Mouse (Mus musculus) embryo, embryonic 10.5 days (tissue): ENCODE measurements around the gene Gm10282.

Experiments used
- DNase-seq: peaks from one replicate; pipeline ENCODE4 v3.0.0-alpha.2; 2015; ENCODE audit warnings: low spot score

Gm10282 gene

DNA sequence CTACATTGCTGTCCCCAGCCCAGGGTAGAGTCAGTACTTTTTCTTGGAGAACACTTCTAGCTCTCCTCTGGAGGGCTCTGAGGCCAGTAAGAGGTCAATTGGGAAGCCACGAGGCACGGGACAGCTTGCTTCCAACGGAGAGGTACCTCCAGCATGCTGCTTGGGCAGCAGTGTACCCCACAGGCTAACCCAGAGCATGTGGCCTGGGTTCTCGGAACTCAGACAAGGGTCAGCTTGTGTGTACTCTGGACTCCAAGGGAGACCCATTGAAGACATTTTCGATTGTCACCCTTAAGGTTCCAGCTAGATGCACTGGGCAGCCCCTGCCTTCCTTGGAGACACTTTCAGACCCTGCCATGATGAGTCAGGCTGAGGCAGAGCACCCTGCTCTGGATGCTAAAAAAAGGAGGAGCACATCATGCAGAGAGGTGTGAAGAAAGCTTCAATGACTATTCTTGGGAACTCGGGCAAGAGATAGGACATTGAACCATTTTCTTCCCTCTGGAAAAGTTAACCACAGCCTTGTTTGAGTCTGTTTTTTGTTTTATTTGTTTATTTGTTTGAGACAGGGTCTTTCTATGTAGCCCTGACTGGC, 18.2 kb upstream of the Gm10282 start:
- no peak for DNase-seq

DNA sequence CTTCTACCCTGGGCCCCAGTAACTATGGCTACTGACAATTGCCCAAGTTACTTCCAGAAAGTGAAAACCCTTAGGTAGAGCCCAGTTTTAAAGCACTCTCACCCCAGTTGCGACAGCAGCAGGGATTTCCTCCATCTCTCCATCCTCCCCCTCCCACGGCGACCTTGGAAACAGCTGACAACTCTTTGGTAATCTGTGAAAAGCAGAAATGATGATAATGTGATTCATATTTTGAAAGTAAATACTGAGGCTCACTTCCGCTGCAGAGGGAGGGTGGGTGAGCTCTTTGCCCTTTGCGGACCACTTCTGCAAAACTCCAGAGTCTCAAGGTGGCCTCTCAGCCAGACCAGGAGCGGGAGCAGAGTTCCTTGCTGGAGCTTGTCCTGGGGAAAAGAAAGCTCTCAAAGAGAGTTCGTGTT, 17.4 kb upstream of the Gm10282 start:
- no peak for DNase-seq

DNA sequence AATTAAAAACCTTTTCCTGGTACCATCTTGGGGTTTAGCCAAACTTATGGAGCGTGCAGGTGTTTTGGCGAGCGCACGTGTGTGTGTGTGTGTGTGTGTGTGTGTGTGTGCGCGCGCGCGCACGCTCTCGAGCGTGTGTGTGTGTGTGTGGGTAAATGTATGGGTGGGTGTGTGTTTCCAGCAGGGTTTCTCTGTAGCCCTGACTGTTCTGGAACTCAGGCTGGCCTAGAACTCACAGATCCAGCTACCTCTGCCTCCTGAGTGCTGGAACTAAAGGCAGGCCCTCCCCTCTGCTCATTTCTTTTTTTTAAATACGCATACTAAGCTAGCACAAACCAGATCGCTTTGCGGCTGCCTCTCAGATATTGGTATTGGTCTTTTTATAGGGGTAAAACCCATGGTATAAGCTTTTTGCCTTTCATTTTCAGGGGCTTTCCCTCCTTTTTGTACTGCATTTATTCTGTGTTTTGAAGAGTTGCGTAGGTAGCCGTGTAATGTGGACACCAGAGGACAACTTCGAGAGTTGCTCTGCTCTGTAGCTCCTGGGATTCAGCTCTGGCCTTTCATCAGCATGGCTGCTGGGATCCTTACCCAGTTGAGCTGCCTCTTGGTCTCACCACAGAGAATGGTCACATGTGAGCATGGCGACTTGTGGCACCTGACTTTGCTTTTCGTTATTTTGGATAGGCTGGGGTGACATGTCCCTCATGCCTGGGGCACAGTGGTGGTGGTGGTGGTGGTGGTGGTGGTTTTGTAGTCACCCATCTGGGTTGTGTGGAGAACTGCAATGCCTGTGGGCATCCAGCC, 16.8 kb upstream of the Gm10282 start:
- no peak for DNase-seq

DNA sequence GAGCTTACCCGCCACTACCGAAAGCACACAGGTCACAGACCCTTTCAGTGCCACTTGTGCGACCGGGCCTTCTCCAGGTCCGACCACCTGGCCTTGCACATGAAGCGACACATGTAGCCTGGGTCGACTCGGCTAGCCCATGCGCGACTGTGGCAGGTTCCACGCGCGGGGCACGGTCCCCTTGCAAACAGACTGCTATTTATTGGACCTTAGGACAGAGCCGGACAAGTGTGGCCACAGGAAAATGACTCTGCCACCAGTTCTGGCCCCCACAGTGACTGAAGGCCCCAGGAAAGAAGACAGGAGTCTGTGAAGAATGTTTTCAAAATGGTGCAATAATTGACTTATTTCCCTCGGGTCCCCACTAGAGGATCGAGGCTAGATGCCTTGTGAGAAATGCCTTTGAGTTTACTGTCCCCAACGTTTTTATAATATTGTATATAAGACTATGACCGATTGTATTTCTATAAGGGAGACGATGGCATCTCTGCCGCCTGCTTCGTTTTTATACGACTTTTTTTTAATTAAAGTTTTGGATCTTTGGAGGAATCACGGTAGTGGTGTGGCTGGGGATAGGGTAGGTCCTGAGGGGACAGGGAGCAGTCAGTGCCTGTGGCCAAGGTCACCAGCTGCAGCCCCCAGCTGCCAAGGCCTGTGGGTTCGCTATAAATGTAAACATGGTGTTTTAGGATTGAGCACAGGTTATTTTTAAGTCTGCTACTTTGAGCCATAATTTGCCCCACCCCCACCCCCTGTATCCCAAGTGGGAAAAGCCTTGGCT, 15.9 kb upstream of the Gm10282 start:
- DNase-seq = no peak

DNA sequence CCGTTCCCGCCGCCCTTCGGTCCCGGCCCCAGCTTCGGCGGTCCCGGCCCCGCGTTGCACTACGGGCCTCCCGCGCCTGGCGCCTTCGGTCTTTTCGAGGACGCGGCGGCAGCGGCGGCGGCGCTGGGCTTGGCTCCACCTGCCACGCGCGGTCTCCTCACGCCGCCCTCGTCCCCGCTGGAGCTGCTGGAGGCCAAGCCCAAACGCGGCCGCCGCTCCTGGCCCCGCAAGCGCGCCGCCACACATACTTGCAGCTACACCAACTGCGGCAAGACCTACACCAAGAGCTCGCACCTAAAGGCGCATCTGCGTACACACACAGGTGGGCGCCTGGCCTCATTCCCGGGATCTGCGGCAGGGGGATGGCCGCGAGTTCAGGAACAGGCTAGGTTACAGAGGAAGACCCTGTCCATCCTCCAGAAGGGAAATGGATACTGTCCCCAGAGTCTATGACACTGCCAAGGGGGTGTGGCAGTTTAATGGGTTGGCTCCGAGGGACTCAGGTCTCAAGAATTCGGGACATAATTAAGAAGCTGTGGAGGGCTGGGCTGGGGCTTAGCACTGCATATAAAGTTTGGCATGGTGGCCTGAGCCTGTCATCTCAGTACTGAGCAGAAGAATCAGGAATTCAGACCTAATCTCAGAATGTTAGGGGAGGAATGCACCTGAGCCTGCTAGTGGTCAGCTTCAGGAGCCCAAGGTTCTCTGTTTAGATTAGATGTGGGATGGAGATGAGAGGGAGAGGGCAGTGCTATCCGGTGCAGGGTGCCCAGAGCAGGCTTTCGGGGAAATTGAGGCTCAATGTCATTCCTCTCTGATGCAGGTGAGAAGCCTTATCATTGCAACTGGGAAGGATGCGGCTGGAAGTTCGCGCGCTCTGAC, 15.1 kb upstream of the Gm10282 start:
- peak; percentile 16 for DNase-seq

DNA sequence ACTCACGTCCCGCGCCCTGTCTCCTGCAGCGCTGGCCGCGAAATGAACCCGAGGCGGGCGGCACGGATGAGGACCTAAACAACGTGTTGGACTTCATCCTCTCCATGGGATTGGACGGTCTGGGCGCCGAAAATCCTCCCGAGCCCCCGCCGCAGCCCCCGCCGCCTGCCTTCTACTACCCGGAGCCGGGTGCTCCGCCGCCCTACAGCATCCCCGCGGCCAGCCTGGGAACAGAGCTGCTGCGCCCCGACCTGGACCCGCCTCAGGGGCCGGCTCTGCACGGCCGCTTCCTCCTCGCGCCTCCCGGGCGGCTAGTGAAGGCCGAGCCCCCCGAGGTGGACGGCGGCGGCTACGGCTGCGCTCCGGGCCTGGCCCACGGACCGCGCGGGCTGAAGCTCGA, 14.3 kb upstream of the Gm10282 start:
- peak; percentile 30 for DNase-seq

DNA sequence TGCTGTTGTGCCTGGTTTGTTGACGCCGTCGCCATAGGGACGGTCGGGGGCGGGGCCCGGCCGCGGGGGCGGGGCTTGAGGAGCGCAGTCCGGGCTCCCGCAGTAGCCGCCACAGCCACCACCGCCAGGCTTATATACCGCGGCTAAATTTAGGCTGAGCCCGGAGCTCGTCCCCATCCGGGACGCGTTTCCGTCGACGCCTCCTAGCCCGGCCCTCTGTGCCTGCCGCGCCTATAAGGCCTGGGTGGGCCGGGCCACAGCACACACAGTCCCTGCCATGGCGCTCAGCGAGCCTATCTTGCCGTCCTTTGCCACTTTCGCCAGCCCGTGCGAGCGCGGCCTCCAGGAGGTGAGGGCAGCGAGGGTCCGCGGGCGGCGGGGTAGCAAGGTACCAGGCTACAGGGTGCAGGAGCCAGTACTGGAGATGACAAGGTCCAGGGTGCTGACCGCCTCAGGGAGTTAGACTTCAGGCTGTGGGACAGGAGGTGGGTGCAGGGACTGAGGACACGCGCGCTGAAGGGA, 13.8 kb upstream of the Gm10282 start, which contains the start of gene Klf2:
TSS of gene Klf2 (plus strand) at position 233 of the 522 bp plus-strand sequence.
- peak; percentile 88 for DNase-seq

DNA sequence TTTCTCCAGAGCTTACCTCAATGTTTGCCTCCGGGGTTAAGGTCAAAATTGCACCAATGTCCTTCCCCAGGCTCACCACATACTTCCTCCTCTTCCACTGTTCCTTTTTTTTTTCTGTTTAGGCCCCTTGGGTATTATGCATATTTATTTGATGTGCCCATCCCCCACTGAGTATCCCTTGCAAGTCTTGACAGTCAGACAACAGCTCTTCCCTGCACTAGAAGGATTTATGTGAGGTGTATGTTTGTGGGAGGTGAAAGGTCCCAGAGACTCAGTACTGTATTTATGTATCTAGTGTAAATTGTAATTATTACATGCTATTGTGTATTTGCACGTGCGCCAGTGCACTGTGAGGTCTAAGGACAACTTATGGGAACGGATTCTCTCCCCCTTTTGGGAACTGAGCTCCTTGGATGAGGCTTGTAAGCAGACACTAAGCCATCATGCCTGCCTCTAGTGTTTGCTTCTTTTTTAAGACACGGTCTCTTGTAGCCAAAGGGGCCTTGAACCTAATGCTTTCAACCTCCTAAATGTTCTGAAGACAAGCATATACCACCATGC, 12.8 kb upstream of the Gm10282 start:
- peak; percentile 19 for DNase-seq

DNA sequence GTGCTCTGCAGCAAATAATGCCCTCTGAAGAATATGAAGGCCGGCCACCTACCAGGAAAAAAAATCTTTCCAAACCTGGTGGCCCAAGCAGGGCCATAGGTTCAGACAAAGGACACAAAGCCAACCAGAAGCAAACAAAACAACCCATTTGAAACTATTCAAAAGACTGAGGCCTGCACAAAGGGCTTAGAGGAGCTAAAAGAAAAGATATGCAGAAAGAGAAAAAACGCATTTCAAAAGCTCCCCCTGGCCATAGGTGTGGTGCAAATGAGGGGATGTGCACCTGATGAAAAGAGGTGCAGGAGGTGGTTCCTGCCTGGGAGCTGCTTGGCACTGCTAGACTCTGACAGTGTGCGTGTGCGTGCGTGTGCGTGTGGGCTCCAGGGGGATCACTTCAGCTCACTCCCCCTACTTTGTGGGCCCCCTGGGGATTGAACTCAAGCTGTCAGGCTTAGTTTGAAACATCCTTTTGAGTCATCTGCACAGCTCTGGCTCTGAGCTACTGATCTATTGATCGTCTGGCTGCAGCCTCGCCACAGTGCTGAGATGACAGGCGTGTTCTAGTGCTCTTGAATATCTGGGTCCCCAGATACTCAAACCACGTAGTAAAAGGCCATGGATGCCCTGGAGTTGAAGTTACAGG, 11.1 kb upstream of the Gm10282 start:
- DNase-seq = peak; percentile 15

DNA sequence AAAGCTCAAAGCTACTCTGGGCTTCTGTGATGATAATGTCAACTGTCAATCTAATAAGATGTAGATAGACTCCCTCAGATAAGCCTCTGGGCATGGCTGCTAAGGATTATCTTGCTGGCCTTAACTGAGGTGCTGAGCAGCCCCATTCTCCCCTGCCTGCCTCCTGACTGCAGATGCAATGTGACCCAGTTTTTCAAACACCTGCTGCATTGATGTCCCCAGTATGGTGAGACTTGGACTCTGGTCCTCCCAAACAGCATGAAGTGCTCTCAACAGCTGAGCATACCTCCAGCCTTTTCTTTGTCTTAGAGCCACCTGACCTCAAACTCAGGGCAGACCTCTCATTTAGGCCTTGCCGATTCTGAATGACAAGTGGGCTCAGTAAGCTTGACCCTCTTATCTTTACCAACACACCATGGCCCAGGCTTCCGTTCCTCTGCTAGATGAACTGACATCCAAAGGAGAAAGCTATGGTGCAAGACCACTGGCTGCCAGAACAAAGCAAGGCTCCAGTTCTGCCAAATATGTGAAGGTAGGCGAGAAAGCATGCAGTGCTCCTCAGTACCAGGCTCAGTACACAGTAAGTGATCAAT, 8.0 kb upstream of the Gm10282 start:
- DNase-seq = no peak

DNA sequence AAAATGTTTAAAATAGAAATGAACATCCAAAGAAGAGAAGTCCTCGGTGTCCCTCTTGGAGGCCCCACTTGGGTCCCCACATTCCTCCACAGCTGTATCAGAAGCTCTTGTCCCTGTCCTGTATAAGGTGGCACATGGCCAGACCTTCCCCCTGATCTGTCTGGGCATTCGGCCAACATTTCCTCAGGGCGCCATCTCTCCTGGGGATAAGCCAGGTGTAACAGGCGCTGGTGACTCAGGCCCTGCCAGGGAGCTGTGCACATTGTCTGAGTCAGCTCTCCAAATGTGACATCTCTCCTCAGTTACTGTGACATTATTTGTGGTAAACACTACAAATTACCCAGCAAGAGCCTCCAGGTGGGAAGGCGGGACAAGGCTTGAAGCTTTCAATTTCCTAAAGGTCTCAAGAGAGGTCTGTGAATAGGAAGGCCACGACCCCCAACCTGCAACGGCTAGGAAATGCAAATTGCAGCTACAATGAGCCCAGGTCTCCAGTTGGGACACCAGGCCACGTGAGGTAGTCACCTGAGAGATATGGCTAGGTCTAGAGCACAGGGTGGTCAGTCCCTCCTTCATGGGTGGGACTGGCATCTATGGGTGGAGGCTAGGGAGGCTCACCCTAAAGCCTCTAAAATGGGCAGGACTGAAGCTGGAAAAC, 5.9 kb upstream of the Gm10282 start:
- DNase-seq = no peak

DNA sequence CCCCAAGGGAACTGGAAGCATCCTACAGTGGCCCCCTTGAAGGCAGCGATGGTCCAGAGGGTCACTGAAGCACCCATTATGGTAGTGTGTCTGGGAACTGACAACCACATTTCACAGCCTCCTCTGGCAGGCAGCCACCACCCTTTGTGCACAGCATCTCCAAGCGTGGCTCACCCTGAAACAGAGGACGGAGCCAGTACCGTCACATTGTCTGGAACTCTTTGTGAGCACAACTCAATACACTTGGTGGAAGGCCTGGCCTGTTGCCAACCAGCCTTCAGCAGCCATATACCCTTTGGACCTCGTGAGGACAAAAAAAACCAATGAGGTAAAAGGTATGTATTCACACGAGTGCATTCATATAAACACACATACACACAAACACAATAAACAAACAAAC, 3.2 kb upstream of the Gm10282 start:
- DNase-seq = no peak

DNA sequence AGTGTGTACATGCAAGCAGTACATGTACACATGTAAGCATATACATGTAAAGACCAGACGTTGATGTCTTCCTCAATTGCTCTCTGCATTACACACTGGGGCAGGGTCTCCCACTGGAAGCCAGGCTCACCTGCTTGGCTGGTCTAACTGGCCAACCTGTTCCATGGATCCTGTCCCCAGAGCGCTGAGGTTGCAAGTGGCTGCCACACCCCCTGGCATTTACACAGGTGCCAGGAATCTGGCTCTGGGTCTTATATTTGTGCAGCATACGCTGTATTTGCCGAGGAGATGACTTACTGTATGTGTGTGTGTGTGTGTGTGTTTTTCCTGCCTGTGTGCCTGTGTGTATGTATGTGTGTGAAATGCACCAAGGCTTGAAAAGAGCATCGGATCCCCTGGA, 1.9 kb upstream of the Gm10282 start:
- DNase-seq = no peak

DNA sequence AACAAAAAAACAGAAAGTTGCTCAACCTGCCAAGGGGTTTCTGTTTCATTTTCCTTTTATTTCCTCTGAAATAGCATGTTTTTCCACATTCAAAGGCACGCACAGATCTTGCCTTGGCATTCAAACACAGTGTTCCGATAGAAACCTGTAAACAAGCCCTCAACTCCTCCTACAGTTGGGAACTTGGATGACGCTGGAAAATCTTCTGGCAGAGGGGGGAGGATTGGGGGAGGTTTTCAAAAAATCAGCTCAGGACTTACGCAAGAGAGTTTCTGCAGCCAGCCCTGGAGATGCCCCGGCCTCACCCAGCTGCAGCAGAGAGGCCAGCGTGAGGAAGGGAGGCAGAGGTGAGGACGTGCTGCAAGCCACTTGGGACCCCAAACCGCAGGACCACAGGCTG, 1.4 kb downstream of the Gm10282 start:
- DNase-seq = no peak

DNA sequence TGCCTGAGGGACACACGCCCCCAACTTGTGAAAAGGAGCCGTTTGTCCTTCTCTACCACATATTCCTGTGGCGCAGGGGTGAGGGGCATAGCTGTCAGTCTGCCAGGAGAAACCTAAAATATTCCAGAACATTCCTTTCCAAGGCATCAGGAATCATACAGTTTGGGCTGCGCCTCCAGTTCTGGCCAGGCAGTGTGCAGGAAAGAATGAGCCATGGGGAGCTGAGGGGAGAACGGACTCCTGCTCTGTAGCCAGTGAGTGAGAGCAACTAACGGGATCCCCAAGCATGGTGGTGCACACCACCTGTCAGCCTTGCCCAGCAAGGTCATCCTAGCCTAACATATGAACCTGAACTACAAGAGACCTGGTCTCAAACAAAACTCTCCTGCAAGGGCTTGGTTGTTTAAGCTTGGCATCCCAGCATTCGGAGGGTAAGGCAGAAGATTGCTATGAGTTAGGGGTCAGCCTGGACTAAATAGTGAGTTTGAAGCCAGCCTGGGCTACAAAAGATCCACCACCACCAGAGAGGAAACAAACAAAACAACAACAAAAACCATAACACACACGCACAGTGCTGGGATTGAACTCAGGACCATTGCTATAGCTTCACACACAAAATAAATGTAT, 2.0 kb downstream of the Gm10282 start:
- DNase-seq = no peak

DNA sequence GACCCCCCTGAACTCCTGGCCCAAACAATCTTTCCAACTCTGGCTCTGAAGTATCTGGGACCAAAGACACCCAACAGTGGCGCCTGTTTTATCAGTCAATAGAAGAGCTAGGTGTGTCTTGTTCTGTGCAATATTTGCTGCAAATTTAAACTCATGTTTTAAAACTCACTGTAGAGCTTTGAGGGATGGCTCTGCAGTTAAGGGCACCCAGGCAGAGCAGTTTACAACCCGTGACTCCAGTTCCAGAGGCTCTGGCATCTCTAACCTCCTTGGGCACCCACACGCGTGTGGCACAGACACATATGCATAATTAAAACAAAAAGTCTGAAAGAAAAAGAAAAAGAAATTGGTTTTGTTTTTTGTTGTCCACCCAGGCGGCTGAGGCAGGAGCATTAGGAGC, 3.6 kb downstream of the Gm10282 start:
- no peak for DNase-seq

DNA sequence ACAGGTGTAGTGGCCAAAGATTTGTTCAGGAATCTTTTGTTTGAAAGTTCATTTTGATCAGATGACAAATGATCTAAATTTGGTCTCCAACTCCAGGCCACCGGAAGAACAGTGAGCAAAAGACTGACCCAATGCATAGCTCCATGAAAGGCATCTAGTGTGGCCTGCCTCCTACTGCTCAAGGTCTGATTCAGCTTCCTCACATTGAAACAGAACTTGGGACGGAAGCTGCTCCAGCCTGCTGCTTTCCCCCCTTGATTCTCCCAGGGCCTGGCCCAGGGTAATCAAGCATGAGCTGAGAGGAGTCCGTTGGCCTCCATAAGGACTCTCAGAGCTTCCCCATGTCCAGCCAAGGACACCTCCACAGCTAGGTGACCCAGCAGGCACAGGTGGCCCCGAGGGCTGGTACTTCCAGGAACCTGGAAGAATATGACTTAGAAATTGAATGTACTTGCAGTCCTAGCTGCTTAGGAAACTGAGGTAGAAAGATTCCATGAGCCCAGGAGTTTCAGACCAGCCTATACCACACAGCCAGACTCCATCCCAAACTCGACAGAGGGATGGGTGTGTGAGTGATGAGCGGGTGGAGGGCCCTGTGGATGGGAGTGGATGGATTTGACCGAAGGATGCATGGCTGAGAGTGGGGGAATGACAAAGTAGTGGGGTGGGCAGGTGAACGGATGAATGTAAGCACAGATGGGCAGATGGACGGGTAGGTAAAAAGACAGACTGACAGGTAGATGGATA, 4.2 kb downstream of the Gm10282 start:
- DNase-seq = no peak

DNA sequence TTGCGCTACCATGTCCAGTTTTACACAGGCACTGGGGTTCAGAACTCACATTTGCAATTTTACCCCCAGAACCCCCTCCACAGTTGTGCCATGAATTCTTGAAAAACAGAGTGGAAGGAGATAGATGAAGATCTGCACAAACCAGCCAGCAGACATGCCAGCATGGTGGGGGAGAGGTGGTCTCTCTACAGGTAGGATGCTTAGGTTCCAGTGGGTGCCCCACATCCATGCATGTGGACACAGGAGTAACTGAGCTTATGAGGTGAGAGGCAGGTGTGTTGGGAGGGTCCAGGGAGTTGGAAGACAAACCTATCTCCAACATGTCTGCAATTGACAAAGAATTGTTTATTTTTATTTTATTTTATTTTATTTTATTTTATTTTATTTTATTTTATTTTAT, 6.1 kb downstream of the Gm10282 start:
- DNase-seq = no peak

DNA sequence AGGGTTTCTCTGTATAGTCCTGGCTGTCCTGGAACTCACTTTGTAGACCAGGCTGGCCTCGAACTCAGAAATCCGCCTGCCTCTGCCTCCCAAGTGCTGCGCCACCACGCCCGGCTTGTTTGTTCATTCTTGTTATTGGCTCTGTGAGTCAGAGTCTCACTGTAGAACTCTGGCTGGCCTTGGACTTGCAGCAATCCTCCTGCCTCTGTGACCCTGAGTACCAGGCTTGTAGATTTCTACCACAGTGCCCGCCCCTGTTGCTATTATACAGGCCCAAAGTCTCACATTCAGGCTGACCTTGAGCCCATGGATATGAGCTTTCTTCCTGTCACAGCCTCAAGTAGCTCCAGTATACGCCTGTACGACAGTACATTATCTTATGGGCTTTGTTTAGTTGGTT, 8.5 kb downstream of the Gm10282 start:
- no peak for DNase-seq
